Mouse (Mus musculus) megakaryocyte, embryonic 14.5 days (primary cell): ENCODE data around the gene Fkbp2. TPM values are rescaled to one million over a fixed set of nuclear protein-coding genes. Genes with fewer than 3 reads are reported as not detected.

Experiments
- H3K27me3 ChIP-seq: replicated peaks from 2 replicates; pipeline ENCODE3; 2012; ENCODE audit warnings: inconsistent platforms
- H3K36me3 ChIP-seq: replicated peaks from 2 replicates; pipeline ENCODE3; 2012; ENCODE audit warnings: low read length, inconsistent platforms, mixed read lengths
- H3K4me1 ChIP-seq: 2 replicates; pipeline ENCODE4 v1.6.1; 2012; ENCODE audit warnings: inconsistent platforms
- H3K4me3 ChIP-seq: replicated peaks from 2 replicates; pipeline ENCODE3; 2012; ENCODE audit warnings: moderate library complexity, mild to moderate bottlenecking, inconsistent platforms
- H3K9me3 ChIP-seq: 2 replicates; pipeline ENCODE4 v1.6.1; 2012; ENCODE audit warnings: inconsistent platforms
- FLI1 ChIP-seq: IDR thresholded peaks from 2 replicates; pipeline ENCODE4 v1.6.1; 2012; ENCODE audit warnings: low read length, inconsistent platforms, mixed read lengths
- GATA1 ChIP-seq: IDR thresholded peaks from 3 replicates; pipeline ENCODE4 v1.6.1; 2012; ENCODE audit warnings: mixed read lengths, low read length, inconsistent platforms, borderline replicate concordance
- polyA plus RNA-seq: library from polyadenylated mRNA; stranded (reverse); fragments of >175 nt; gene quantifications from 2 replicates; pipeline ENCODE4 v1.2.3, GENCODE M21; 2012; ENCODE audit warnings: low replicate concordance; ENCODE audit not compliant: insufficient read depth

The Fkbp2 gene
- polyA plus RNA-seq, 1 experiment, result 460 TPM

GRCm38 (mm10) chr19:6931002-6931401, 49.3 kb downstream of the Fkbp2 start:
- no peak for TF ChIP-seq GATA1
- no peak for TF ChIP-seq FLI1

DNA sequence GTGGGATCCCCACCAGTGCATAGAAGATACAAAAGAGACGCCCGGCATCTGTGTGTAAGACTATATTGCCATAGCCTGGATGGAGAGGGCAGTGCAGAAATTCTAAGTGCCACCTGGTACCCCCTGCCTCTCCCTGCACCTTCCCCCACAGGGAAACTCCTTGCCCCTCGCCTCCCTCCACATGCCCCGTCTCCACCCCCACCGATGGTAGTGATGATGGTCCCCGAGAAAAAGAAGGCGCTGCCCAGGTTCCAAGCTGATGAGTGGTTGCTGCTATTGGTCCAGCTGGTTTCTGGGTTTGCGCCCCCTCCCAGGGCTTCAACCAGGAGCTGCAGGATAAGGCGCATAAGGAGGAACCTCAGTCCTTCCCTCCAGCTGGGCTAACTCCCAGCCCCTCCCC, 52.2 kb downstream of the Fkbp2 start:
- Histone ChIP-seq H3K9me3 (peaks cover 7% of the 10 kb centered on the region), H3K4me1 (peaks cover 74% of the 10 kb centered on the region), H3K4me3 (no peak overlapping the region), H3K27me3 (peaks cover 73% of the 10 kb centered on the region), H3K36me3 (no peaks in the 10 kb centered on the region)
- TF ChIP-seq FLI1 (no peak), GATA1 (no peak)

More at GRCm38 (mm10) chr19:6931002-6931401, 49.3 kb downstream of the Fkbp2 start:
- no peaks in the 10 kb centered on the region for H3K36me3 ChIP-seq
- H3K9me3 ChIP-seq, result peaks cover 3% of the 10 kb centered on the region
- peaks cover 59% of the 10 kb centered on the region for H3K4me1 ChIP-seq
- no peak overlapping the region for H3K4me3 ChIP-seq
- H3K27me3 ChIP-seq, result peaks cover 86% of the 10 kb centered on the region

Other genes starting within 250 kb of the Fkbp2 start
- 32.8 and 44.2 TPM in 2 replicates for gene Rps6ka4, start 139.9 kb downstream of the Fkbp2 start, polyA plus RNA-seq
- gene Ccdc88b, start 122.3 kb downstream of the Fkbp2 start, polyA plus RNA-seq, result 22.9 and 55.2 TPM in 2 replicates
- 107 and 147 TPM in 2 replicates for gene Trmt112, start 70.8 kb downstream of the Fkbp2 start, polyA plus RNA-seq
- 209 and 955 TPM in 2 replicates for gene Prdx5, start 70.4 kb downstream of the Fkbp2 start, polyA plus RNA-seq
- gene Esrra, start 58.7 kb downstream of the Fkbp2 start, polyA plus RNA-seq, result 56.1 and 76.3 TPM in 2 replicates
- gene Catsperz, start 55.1 kb downstream of the Fkbp2 start, polyA plus RNA-seq, result 0.83 TPM in 1 of 2 replicates, not detected in the other
- 0.08 TPM in 1 of 2 replicates, not detected in the other for gene Kcnk4, start 46.0 kb downstream of the Fkbp2 start, polyA plus RNA-seq
- gene Bad, start 38.6 kb downstream of the Fkbp2 start, polyA plus RNA-seq, result 108 and 197 TPM in 2 replicates
- 112 and 118 TPM in 2 replicates for gene Gpr137, start 38.0 kb downstream of the Fkbp2 start, polyA plus RNA-seq
- 310 and 626 TPM in 2 replicates for gene Ppp1r14b, start 5.5 kb downstream of the Fkbp2 start, polyA plus RNA-seq
- gene Plcb3, start 4.0 kb downstream of the Fkbp2 start, polyA plus RNA-seq, result 39.2 and 49.3 TPM in 2 replicates
- gene Vegfb, start 7.2 kb upstream of the Fkbp2 start, polyA plus RNA-seq, result 68.5 and 73.8 TPM in 2 replicates
- 19.1 and 20.6 TPM in 2 replicates for gene Dnajc4, start 12.1 kb upstream of the Fkbp2 start, polyA plus RNA-seq
- gene Nudt22, start 15.6 kb upstream of the Fkbp2 start, polyA plus RNA-seq, result 6.7 and 9.1 TPM in 2 replicates
- gene Trpt1, start 15.6 kb upstream of the Fkbp2 start, polyA plus RNA-seq, result 0.57 TPM in 1 of 2 replicates, not detected in the other
- gene Fermt3, start 39.0 kb upstream of the Fkbp2 start, polyA plus RNA-seq, result 5,058 and 7,219 TPM in 2 replicates
- gene Stip1, start 59.5 kb upstream of the Fkbp2 start, polyA plus RNA-seq, result 29.9 and 116 TPM in 2 replicates
- gene Macrod1, start 76.3 kb upstream of the Fkbp2 start, polyA plus RNA-seq, result 9.2 and 14.0 TPM in 2 replicates
- not detected in 2 replicates for gene Flrt1, start 125.2 kb upstream of the Fkbp2 start, polyA plus RNA-seq
- gene Otub1, start 225.8 kb upstream of the Fkbp2 start, polyA plus RNA-seq, result 111 and 112 TPM in 2 replicates
- 446 and 491 TPM in 2 replicates for gene Cox8a, start 237.1 kb upstream of the Fkbp2 start, polyA plus RNA-seq